ENCODE assay signal across 8 mouse cellular contexts in genomic region chr4:144892133-144892936, GRCm38 (mm10). TPM values are rescaled to one million over a fixed set of nuclear protein-coding genes. Genes with fewer than 3 reads are reported as not detected.
DNase-seq lines count a peak whose midpoint lies in the region; ATAC-seq and TF ChIP-seq lines count a peak whose summit lies in the region.

TSS of gene Dhrs3 (plus strand) at chr4:144892827.

- H3K4me1 ChIP-seq in G1E (ENCODE audit: insufficient read depth, low read depth, low read length), result peaks cover 27% of the 10 kb centered on the region

- peak within 1 kb of the TSS; percentile 62 for H3K4me3 ChIP-seq in G1E (ENCODE audit: low read depth, low read length)

- H3K27me3 ChIP-seq in G1E (ENCODE audit: insufficient read depth, low read length), result peaks cover 20% of the 10 kb centered on the region; the same call in 1 of the 2 replicates

- ATAC-seq in G1E (ENCODE audit: extremely low read depth, insufficient number of reproducible peaks, low FRiP score, poor library complexity, severe bottlenecking), result peak; percentile 15
- ATAC-seq in frontal cortex, adult (ENCODE audit: low TSS enrichment), result peak; percentile 32
- peak; percentile 65 to 67 for ATAC-seq in hematopoietic stem cell, adult 5-6 weeks (replicated peaks in 1 of 2; ENCODE audit: insufficient read depth in 1 of 2, low FRiP score in 2 of 2, low TSS enrichment in 1 of 2, low read depth in 1 of 2, poor library complexity in 2 of 2, severe bottlenecking in 2 of 2)

- no peak for TF ChIP-seq CTCF in G1E (IDR thresholded peaks at IDR 0.05; ENCODE audit: low read depth, low read length)

- no peaks in the 10 kb centered on the region for H3K36me3 ChIP-seq in G1E (replicated peaks)

- H3K9me3 ChIP-seq in G1E (replicated peaks), result peaks cover 6% of the 10 kb centered on the region; the same call in 1 of the 2 replicates

- peak; percentile 53 for DNase-seq in G1E (ENCODE audit: low spot score)
- DNase-seq in cerebellum, adult 8-10 months, result peak; percentile 34
- peak; percentile 54 for DNase-seq in layer of hippocampus, adult 9-10 months (ENCODE audit: low spot score)
- peak; percentile 94 for DNase-seq in lung, postnatal 10 days
- DNase-seq in ovary, postnatal 14 days (ENCODE audit: low spot score), result peak; percentile 69
- peak; percentile 94 for DNase-seq in thymus, postnatal 14 days

RNA-seq across cellular contexts. Expression of gene Dhrs3, which starts in this region (rescaled TPM):
- 2.4 and 4.4 TPM in 2 replicates for total RNA-seq in G1E (2014; fragmentation: Nextera tagmentation)
- 20.9 and 22.4 TPM in 2 replicates for total RNA-seq in G1E (2017)
- 0.07 and 0.36 TPM in 2 replicates for polyA plus RNA-seq in G1E (2012)
- 48.1 and 55.2 TPM in 2 replicates for total RNA-seq in hematopoietic stem cell, adult 5-6 weeks (2017)

Comparison
In these comparisons a context has a peak if more than half of its experiments do, and no peak if none do; other contexts are left out.
1. Peak in every context shown above with its lines: DNase-seq, ATAC-seq and H3K4me3 ChIP-seq.
2. ATAC-seq: peak in every context shown above with its lines; median percentile 66 in hematopoietic stem cell, adult 5-6 weeks; 32 in frontal cortex, adult; 15 in G1E.
3. DNase-seq: peak in every context shown above with its lines; median percentile 94 in lung, postnatal 10 days; 94 in thymus, postnatal 14 days; 69 in ovary, postnatal 14 days; 54 in layer of hippocampus, adult 9-10 months; 53 in G1E; 34 in cerebellum, adult 8-10 months.